Mouse (Mus musculus) gonadal fat pad, adult 2 months (tissue): ENCODE results near the gene Itih4. TPM values are rescaled to one million over a fixed set of nuclear protein-coding genes. Genes with fewer than 3 reads are reported as not detected.

Experiments
- DNase-seq: peaks from one replicate; pipeline ENCODE4 v3.0.0-alpha.2; 2012; ENCODE audit warnings: low read depth
- polyA plus RNA-seq: library from polyadenylated mRNA; depleted of rRNA; stranded (reverse); fragments of >200 nt; gene quantifications from 2 replicates; pipeline ENCODE4 v1.2.3, GENCODE M21; 2012; rRNA removed

Gene Itih4
- polyA plus RNA-seq, 1 experiment, result 0.38 TPM

DNA sequence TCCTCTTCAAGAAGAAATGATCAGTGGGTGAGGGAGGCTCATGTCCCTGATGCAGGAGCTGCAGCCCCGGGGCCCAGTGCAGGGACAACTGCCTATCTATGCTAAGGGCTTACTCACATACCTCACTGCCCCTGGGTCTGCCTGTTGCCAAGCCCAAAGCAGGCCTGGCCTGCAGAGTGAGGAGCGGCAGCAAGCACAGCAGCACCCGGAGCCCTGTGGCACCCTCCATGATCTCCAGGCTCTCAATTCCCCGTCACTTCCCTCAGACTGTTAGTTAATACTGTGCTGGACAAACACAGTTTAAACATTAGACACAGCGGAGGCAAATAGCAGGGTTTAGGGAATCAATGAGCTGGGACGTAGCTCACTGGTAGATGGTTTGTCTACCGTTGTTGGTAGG, 56.8 kb downstream of the Itih4 start, which contains the start of gene Itih1:
Gene Itih1, minus strand, starts transcription at position 252 of the 400 bp plus-strand sequence.
- DNase-seq, result no peak

DNA sequence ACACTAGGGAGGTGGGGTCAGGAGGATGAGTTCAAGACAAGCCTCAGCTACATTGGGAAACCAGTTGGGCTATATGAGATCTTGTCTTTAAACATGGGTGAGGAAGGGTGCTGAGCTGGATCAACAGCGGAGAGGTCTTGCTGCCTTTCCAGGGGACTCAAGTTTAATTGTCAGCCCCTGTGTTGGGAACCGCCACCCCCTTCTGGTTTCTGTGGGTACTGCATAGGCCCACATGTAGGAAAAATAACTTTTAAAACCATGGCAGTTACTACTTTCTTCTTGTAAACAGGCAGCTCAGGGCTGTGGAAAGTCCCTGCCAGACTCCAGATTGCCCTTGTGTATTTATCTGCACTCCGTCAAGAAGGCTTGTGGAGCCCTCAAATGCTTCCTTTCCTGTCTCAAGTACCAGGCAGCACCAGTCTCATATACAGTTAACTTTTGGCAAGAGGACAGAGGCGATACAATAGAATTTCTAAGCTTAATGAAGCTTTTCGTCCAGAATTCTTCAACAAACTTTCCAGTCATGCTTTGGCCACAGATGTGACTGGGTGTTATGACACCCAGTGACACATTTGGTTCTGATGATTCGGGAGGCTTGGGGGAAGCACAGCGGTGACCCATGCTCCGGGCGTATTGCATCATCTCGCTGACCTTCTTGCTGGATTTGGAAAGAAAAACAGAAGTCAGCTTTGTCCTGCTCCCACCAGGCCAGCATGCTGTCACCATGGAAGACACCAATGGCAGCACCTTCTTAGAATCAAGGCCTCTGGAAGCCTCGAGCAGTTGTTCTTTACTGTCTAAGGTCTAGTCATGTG, 57.8 kb downstream of the Itih4 start:
- no peak for DNase-seq

DNA sequence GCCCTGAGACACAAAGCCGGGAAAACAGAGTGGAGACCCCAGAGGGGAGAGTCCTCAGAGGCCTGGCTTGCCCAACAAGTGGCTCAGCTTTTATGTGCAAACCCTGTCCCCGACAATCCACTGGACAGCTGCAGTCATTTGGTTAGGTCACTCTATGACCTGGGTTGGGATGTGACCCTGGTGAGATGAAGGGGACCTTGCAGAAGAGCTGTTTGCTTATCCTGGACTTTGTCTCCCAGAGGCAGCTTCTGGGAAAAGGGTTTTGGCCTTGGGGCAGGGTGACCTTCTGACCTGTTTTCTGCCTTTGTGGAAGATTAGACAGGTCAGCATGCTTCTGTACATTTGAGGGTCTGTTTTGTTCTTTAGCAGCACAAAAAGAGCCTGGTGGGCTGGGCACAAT, 58.5 kb downstream of the Itih4 start:
- no peak for DNase-seq

DNA sequence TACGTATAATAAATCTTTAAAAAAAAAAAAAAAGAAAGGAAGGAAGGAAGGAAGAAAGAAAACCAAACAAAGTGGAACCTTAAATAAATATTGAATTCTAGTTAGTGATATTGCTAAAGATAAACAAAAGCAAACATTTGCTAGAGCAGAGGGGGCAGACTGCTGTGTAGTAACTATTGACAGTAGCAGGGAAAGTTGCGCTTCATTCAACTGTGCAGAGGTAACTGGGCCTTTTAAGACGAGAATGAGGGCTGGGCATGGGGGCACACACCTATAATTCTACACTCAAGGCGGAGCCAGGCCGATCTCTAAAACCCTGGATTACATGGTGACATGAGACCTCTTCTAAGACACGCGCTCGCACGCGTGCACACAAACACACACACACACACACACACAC, 63.7 kb downstream of the Itih4 start:
- DNase-seq, result no peak

- peak; percentile 38 for DNase-seq
Observed at GRCm38 (mm10) chr14:30951154-30951825, 65.0 kb downstream of the Itih4 start, which contains the start of gene Nek4. Nek4 (plus strand) TSS chr14:30951377.

Other genes starting within 250 kb of the Itih4 start
- gene Rft1, start 232.1 kb upstream of the Itih4 start, polyA plus RNA-seq, result 27.1 and 32.4 TPM in 2 replicates
- gene Sfmbt1, start 171.6 kb upstream of the Itih4 start, polyA plus RNA-seq, result 2.9 and 5.7 TPM in 2 replicates
- 30.9 and 31.6 TPM in 2 replicates for gene Tmem110, start 60.9 kb upstream of the Itih4 start, polyA plus RNA-seq
- 21.5 and 24.9 TPM in 2 replicates for gene Mustn1, start 7.3 kb upstream of the Itih4 start, polyA plus RNA-seq
- gene Itih3, start 37.3 kb downstream of the Itih4 start, polyA plus RNA-seq, result 1.2 and 1.4 TPM in 2 replicates
- 0.15 and 0.47 TPM in 2 replicates for gene Itih1, start 56.8 kb downstream of the Itih4 start, polyA plus RNA-seq
- 6.3 and 9.6 TPM in 2 replicates for gene Nek4, start 64.9 kb downstream of the Itih4 start, polyA plus RNA-seq
- 33.0 and 34.4 TPM in 2 replicates for gene Glt8d1, start 114.9 kb downstream of the Itih4 start, polyA plus RNA-seq
- 291 and 352 TPM in 2 replicates for gene Spcs1, start 115.2 kb downstream of the Itih4 start, polyA plus RNA-seq
- gene Pbrm1, start 132.7 kb downstream of the Itih4 start, polyA plus RNA-seq, result 12.2 and 16.9 TPM in 2 replicates
- 20.3 and 23.2 TPM in 2 replicates for gene Gnl3, start 132.7 kb downstream of the Itih4 start, polyA plus RNA-seq
- 43.9 and 61.7 TPM in 2 replicates for gene Smim4, start 242.5 kb downstream of the Itih4 start, polyA plus RNA-seq
- 58.8 and 67.0 TPM in 2 replicates for gene Nt5dc2, start 244.6 kb downstream of the Itih4 start, polyA plus RNA-seq